Mouse (Mus musculus): ENCODE measurements at regions not wholly inside any gene's neighbourhood (a gene's known extent, or its start where the extent isn't known, plus 50 kb on each side); places are given as distances from the start of the nearest gene placed in this dataset.

GRCm38 (mm10) chr8:82689322-82689721, 84.6 kb downstream of the Zfp330 start:
- TF ChIP-seq TAL1 (IDR thresholded peaks at IDR 0.05; ENCODE audit: low read length) (no peak), GATA1 (IDR thresholded peaks at IDR 0.05; ENCODE audit: low read length) (no peak)
